Mouse (Mus musculus) 3134 (cell line): ENCODE measurements at regions not wholly inside any gene's neighbourhood (a gene's known extent, or its start where the extent isn't known, plus 50 kb on each side); places are given as distances from the start of the nearest gene placed in this dataset.

Experiments used
- DNase-seq: peaks from one replicate; pipeline ENCODE4 v3.0.0-alpha.2; 2011; ENCODE audit warnings: low spot score; ENCODE audit not compliant: insufficient read length; ENCODE audit errors: extremely low read depth

GRCm38 (mm10) chr4:34105251-34105650, 55.3 kb upstream of the Spaca1 start:
- DNase-seq = no peak

GRCm38 (mm10) chr4:34114323-34114722, 64.3 kb upstream of the Spaca1 start:
- no peak for DNase-seq

- DNase-seq = no peak
Measured at GRCm38 (mm10) chr4:34117086-34117485, 67.1 kb upstream of the Spaca1 start.

GRCm38 (mm10) chr4:34122959-34123520, 73.0 kb upstream of the Spaca1 start:
- DNase-seq = no peak

- no peak for DNase-seq
Measured at GRCm38 (mm10) chr4:34128224-34128623, 78.2 kb upstream of the Spaca1 start.

GRCm38 (mm10) chr4:34146133-34146867, 96.3 kb upstream of the Spaca1 start:
- DNase-seq = no peak

- DNase-seq = no peak
Measured at GRCm38 (mm10) chr4:34148956-34149739, 99.2 kb upstream of the Spaca1 start.

GRCm38 (mm10) chr4:34151605-34152347, 101.8 kb upstream of the Spaca1 start:
- no peak for DNase-seq

- DNase-seq = no peak
Measured at GRCm38 (mm10) chr4:34155501-34155900, 105.5 kb upstream of the Spaca1 start.

GRCm38 (mm10) chr4:34157818-34158511, 108.0 kb upstream of the Spaca1 start:
- no peak for DNase-seq

GRCm38 (mm10) chr4:34171265-34171862, 121.4 kb upstream of the Spaca1 start:
- no peak for DNase-seq

- no peak for DNase-seq
Measured at GRCm38 (mm10) chr4:34172000-34172399, 122.0 kb upstream of the Spaca1 start.

GRCm38 (mm10) chr4:34177421-34177820, 127.4 kb upstream of the Spaca1 start:
- DNase-seq = no peak

- no peak for DNase-seq
Measured at GRCm38 (mm10) chr4:34186522-34186921, 136.5 kb upstream of the Spaca1 start.

- DNase-seq = no peak
Measured at GRCm38 (mm10) chr4:34203193-34203848, 153.3 kb upstream of the Spaca1 start.

GRCm38 (mm10) chr4:34209179-34209896, 159.3 kb upstream of the Spaca1 start:
- DNase-seq = no peak

GRCm38 (mm10) chr4:34213731-34214130, 163.7 kb upstream of the Spaca1 start:
- DNase-seq = no peak

- DNase-seq = no peak
Measured at GRCm38 (mm10) chr4:34214346-34214745, 164.4 kb upstream of the Spaca1 start.

GRCm38 (mm10) chr4:34221915-34222314, 171.9 kb upstream of the Spaca1 start:
- no peak for DNase-seq
